Mouse (Mus musculus) brain, embryonic 18.5 days (tissue): ENCODE data around the gene Mrgprb5.
"Not testable (repeated sequence)": the region's sequence is repeated elsewhere in the genome, so short reads cannot be mapped to it uniquely, and the experiment has no call there.

Experiments
- DNase-seq: peaks from one replicate; pipeline ENCODE4 v3.0.0-alpha.2; 2012; ENCODE audit warnings: low read depth, low spot score

The Mrgprb5 gene

DNA sequence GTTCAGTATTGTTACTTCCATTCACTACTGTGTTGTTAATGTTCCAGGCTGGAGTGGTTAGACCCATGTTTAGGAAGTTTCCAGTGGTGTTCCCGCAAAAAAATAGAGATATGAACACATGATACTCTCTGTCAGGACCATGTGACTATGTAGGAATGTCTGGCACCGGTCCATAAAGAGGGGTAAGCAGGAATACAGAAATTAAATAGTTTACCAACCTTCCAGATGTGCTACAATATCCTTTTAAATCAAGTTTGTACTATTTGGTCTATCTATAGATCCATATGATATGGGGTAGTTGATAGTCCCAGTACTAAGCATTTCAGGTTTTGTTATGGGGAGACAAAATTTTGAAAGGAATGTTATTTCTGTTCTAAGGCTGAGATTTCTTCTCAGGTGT, at the start of gene Mrgprb5:
Gene Mrgprb5 (minus strand): TSS at position 101 of the 400 bp plus-strand sequence.
- DNase-seq: no peak

DNA sequence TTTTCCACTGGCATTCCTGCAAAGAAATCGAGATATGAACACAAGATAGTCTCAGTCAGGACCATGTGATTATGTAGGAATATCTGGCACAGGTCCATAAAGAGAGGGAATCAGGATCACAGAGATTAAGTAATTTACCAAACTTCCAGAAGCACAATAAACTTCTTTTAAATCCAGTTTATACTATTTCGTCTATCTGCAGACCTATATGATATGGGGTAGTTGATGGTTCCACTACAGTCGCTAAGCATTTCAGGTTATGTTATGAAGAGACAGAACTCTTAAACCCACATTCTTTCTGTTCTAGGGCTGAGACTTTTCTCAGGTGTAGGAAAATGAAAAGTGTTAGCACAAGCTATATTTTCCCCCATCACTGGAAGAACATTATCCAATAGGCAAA, 30.4 kb upstream of the Mrgprb5 start, which contains the start of gene Mrgprb4:
Gene Mrgprb4 (minus strand): TSS at position 101 of the 400 bp plus-strand sequence.
- DNase-seq: no peak

DNA sequence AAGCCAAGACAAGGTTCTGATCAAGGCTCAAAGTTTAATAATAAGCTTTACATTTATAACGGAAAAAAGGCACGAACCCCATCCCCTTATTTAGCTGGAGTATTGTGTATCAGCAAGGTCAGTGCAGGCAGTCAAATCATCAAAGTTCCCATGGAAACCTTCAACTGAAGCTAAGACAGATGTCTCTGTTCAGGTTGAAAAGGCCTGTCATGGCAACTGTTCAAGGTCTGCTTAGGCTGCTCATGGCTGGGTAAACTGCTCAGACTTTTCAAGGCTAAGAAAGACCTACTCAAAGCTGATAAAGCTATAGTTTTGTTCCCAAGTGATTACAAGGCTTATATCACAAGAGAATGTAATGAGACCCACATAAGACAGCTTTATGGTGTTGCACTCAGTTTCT, 1.3 kb downstream of the Mrgprb5 start:
- no peak for DNase-seq

DNA sequence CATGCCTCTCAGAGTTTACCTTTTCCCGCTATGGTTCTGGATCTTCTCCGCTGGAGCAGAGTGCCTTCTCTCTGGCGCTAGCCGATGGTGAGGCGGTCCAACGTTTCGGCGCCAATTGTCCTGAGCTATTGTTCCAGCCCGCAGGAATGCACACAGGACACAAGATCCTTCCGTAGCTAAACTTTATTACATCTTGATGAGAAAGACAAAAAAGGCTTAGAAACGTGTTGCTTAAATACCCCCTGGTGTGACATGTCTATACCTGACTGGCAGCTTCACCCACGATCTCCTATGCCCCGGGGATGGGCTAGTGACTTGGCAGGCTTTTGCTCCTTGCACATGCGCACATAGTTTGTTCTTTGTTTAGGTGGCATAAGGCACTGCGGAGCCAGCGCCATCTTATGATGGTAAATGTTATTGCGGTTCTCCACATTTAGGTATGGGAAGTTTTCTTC, 30.5 kb downstream of the Mrgprb5 start:
- peak; percentile 77 for DNase-seq

DNA sequence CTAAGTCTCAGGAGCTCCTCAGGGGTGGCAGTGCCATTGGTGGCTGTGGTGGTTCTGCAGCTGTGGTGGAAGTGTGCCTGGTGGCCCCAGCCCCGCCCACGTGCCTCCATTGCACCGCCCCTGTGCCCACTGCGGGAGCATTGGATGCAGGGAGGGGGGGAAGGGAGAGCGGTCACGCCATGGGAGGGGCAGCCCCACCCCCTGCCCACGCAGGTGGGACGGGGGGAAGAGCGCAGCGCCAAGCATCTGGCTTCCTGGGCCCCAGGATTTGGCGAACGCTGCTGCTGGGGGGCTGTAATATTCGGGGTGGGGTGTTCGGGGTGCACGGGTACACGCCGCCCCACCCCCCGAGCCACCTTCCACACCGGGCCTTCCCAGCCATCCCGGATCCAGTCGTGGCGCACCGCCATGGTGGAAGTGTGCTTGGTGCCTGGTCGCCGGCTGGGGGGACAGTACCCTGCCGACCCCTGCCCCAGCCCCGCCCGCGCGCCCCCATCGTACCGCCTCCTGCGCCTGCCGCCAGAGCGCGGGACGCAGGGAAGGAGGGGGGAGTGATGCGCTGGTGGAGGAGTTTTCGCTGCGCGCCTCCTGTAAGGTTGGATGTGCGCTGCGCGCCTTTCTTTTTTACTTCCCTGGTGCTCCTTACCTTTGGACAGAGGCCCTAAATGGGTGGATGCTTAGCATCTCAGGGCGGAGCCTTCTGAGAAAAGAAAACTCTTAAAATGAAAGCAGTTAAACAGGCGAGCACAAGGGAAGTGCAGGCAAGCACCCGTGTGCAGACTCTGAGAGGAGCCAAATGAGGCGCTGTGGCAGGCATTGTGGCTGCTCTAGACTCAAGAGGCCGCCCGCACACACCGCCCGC, 31.4 kb downstream of the Mrgprb5 start:
- DNase-seq: no peak

DNA sequence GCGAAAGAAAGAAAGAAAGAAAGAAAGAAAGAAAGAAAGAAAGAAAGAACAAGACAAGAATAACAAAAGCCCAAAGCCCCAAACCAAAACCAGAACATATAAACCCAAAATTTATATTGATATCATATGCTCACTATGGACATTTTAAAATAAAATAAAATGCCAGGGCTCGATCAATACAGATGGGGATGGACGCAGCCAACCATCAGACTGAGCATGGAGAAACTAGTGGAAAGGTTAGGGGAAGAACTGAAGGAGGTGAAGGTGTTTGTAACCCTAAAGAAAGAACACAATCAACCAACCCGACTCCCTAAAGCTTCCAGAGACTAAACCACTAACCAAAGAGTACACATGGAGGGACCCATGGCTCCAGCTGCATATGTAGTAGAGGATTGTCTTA, 36.1 kb downstream of the Mrgprb5 start:
- no peak for DNase-seq

DNA sequence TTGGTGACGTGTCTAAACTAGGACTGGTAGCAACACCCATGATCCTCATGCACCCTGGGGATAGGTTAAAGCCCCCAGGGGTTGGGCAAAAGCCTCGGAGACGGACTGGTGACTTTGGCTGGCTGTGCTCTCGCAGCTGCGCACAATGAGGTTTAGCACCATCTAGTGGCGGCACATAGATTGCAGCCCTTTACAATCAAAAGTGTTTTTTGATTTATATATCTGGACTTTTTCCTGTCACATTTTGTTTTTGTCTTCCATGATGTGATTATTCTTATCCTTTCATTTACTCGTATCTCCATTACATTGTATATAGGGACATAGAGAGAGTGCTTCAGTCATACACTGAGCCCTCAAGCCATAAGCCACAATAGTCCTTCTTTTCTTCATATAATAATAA, 36.6 kb downstream of the Mrgprb5 start:
- not testable (repeated sequence) for DNase-seq

DNA sequence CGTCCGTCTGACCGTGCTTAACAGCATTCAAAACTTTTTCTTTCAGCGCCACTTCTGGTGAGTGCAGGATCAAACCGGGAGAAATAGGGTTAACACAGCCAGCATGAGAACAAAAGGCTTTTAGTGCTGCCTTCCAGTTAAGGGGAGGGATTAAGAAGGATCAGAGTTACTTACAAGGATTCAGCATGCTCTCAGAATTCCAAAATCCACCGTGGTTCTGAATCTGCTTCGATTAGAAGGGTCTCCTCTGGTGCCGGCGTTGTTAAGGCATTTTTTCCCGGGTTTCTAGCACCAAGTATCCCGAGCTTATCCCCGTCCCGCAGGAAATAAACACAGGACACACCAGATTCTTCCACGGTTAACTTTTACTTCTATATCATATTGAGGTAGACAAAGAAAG, 37.0 kb downstream of the Mrgprb5 start:
- DNase-seq: not testable (repeated sequence)

DNA sequence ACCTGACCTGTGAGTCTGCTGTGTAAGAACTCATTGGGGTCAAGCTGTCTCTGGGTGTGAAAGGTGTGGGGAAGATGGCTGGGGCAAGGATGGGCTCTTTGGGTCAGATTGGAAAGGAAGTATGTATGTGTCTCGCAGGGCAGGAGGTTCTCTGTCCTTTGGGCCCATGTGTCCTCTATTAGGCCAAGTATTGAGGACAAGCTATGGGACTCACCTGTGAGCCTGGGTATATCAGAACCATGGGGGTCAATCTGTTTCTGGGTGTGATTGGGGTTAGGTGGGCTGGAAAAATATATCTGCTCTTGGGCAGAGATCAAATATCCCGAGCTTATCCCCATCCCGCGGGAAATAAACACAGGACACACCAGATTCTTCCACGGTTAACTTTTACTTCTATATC, 45.0 kb downstream of the Mrgprb5 start:
- no peak for DNase-seq
